Mouse (Mus musculus) kidney, adult 2 months (tissue): ENCODE measurements at regions not wholly inside any gene's neighbourhood (a gene's known extent, or its start where the extent isn't known, plus 50 kb on each side); places are given as distances from the start of the nearest gene placed in this dataset.

Experiments
- CTCF ChIP-seq: fragments of 200-500 bp; conservative IDR thresholded peaks from 2 replicates; pipeline ENCODE4 v1.5.1; 2011; ENCODE audit warnings: low read depth, mild to moderate bottlenecking, control low read depth, low read length, moderate library complexity, mixed read lengths; ENCODE audit not compliant: insufficient read depth, insufficient read length
- POLR2A ChIP-seq: fragments of 200-500 bp; IDR thresholded peaks from one replicate; pipeline ENCODE4 v1.6.1; 2011; ENCODE audit warnings: low read depth, low read length, control low read depth

- TF ChIP-seq CTCF (no peak), POLR2A (no peak)
Observed at GRCm38 (mm10) chr5:43115507-43115906, 117.5 kb upstream of the Cpeb2 start.
